Mouse (Mus musculus): Measurements from ENCODE around the gene Actrt2. TPM values are rescaled to one million over a fixed set of nuclear protein-coding genes. Genes with fewer than 3 reads are reported as not detected.

Actrt2 gene
- total RNA-seq, 2 experiments from 2014 or later = not detected

DNA sequence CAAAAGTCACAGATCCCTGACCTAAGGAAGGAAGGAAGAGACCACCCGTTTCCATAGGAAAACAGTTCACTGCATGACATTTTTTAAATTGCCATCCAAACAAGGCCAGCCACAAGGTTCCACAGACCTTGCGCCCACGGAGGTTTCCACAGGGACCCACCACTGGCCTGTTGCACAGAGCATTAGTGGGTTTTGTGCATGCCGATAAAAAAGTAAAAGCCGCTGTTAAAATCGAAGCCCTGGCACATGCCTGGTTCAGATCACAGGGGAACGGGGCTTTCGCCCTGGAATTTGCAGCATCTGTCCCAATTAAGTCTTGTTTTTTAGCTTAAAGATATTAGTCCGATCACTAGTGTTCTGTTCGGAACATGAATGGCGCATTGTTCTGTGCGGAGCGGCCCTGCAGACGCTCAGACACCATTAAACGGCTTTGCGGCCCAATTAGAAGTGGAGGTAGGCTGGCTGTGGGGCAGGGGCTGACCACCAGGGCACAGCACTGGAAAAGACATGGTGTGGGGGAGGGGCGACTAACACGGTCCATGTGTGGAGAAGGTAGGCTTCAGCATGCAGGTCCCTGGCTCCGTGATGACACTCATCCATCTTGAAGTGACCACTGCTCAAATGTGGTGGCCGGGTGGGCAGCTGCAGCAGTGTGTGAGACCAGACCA, 25.8 kb upstream of the Actrt2 start:
- ATAC-seq (replicated peaks; ENCODE audit: poor library complexity, severe bottlenecking) = no peak

DNA sequence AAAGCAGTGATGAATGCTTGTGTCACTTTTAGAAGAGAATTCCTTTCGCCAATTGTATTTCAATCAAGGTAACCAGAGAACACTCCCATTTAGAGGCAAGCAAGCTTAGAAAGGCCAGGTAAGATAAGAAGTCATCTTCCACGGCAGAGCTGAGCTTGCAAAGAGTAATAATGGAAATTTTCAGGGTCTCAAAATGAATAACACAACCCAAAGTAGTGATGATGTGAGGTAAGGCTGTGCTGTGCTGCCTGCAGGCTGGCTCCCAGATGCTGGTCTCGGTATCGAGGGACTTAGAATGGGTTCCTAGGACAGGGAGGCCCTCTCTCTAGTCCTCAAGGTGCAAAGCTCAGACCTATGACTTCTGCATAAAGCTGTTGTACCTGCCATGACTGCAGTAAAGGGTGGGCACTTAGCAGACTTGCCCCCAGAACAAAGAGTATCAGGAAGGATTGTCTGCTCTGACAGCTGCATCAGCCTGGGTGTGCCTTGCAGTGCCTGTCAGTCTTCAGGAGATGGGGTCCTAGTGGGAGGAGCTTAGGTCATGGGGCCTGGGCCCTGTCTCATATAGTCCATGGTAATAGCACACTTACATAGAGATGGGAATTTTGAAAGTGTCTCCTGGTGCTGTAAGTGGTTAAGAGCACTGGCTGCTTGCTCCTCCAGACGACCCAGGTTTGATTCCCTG, 15.5 kb upstream of the Actrt2 start:
- no peak for ATAC-seq (replicated peaks; ENCODE audit: poor library complexity, severe bottlenecking)

DNA sequence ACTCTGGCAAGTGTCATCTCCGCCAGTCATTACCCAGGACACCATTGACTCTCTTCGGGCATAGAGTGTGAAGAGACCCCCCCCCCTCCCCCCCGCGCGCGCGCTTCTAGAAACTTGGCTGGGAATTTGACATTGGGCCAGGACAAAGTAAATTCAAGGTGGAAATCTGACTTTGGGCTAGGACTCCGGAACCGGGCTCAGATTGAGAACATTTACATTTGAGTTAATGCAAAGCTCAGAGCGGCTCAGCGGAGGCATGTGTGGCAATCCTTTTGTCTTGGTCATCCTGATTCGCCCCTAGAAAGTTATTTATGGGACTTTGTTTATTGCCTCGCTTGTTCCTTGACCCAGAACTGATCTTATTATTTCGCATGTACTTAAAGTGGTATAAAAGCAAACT, 14.6 kb upstream of the Actrt2 start:
- no peak for ATAC-seq (replicated peaks; ENCODE audit: poor library complexity, severe bottlenecking)

DNA sequence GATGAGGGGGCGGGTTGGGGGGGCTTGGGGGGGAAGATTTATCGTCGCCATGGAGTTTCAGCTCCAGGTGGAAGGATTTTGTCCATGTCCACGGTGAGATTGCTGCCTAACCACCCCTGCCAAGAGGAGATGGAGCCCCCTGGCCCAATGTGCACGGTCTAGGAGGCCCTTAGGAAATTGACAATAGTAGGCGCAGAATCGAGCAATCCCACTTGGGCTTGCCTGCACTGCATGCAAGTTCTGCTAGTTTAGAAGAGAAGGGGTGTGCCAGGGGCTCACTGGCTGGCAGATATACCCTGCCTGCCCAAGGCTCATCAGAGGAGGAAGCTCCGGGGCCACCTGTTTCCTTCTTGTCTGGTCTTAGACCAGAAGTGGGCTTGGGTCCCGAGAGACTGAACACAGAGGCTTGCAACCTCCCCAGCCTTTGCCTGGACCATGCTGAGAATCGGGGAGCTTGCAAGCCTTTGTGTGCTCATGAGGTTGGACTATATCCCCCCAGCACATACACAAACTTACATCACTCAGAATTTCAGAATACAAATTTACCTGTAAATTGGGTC, 7.9 kb upstream of the Actrt2 start:
- no peak for ATAC-seq (replicated peaks; ENCODE audit: poor library complexity, severe bottlenecking)

DNA sequence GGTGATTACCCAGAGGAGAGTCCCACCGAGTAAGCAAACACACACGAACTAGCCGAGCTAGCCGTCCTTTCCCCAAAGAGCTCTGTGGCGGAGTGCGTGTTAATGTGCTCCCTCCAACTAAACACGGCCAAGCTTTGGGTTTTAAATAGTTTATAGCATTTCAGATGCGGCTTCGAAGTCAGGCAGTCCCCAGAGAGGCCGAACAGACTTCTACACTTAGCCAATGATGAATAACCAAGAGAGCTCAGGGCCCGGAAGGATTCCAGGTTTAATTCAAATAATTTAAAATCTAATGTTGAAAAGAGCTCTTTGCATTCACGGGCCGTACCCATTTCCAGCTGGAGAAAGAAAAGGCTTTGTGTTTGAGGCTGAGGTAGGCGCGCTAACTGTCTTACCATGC, 7.3 kb upstream of the Actrt2 start:
- no peak for ATAC-seq (replicated peaks; ENCODE audit: poor library complexity, severe bottlenecking)

DNA sequence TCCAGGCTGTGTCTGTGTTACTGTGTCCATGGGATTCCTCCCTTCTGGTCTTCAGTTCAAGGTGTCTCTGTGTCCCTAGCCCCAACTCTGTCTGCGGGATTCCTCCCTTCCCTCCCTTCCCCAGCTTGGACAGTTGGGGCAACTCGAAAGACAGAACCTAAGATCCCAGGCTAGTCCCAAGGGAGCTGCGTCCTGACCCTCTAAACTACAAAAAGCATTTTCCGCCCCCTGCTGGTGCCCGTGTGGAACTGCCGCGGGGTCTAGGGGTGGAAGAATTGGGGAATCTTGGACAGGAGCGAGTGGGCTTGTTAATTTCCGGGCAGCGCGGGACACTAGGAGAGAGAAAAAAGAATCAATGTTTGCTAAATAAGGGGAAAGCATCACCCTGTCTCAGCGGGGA, 6.9 kb upstream of the Actrt2 start:
- peak; percentile 73 for ATAC-seq (replicated peaks; ENCODE audit: poor library complexity, severe bottlenecking)

DNA sequence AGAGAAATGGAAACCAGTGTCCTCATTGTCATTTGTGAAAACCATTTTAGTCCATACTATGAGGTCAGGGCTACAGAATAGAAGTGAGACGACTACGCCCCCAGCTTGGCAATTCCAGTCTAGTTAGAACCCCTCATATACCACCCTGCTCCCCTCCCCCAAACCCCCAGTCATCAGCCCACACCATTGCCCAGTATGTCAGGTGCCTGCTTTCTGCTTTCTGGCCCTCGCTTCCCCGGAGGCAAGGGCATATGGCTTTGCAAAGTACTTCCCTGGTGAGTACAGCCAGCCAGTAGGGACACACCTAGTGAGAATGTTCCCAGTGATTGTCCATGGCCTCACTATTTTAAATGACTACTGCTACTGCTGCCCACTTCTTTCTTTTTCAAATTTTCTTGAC, 6.3 kb upstream of the Actrt2 start:
- no peak for ATAC-seq (replicated peaks; ENCODE audit: poor library complexity, severe bottlenecking)

DNA sequence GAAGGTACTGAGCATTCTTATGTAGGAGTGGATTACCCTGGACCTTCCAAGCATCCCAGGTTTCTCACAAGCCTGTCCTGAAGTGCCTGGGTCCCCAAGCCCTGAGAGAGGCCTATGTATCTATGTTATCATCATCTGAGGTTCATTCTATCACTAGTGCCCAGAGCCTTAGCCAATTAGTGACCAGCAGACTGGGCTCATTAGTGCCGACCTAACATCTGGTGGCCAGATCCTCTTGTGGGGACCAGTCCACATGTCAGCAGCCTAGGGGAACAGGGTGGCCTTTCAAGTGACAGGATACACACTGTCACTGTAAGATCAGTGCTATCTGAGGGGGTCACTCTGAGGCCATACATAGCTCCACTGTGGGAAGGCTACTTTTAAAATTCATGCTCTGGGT, 4.4 kb upstream of the Actrt2 start:
- ATAC-seq (replicated peaks; ENCODE audit: poor library complexity, severe bottlenecking) = no peak

DNA sequence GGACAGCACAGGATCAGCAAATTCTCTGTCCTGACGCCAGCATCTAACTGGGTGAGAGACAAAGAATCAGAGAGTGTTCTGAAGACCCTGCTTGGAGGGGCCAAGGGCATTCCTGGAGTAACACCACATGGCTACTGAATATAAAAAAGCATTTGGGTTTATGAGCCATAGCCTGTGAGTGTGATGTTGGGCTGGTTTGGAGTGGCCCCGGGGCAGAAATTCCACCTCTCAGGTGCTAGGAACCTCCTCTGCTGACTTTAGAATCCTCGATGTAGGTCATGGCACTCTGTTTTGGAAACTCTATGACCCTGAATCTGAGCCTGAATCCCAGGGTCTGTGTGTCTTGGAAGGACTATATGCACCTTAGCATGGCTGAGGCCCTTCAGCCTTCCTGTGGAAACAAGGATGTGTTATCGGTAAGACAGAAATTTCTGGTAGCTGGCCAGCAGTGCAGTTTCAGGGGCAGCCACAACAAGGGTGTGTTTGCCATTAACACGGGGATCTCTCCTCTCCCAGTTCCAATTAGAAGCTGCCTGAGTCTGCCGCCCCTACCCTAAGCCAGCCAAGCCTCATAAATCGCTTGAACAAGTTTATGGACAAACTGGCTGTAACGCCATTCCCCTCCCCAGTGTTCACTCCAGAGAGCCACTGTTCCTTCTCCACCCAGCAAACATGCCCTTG, 3.7 kb upstream of the Actrt2 start:
- no peak for ATAC-seq (replicated peaks; ENCODE audit: poor library complexity, severe bottlenecking)

DNA sequence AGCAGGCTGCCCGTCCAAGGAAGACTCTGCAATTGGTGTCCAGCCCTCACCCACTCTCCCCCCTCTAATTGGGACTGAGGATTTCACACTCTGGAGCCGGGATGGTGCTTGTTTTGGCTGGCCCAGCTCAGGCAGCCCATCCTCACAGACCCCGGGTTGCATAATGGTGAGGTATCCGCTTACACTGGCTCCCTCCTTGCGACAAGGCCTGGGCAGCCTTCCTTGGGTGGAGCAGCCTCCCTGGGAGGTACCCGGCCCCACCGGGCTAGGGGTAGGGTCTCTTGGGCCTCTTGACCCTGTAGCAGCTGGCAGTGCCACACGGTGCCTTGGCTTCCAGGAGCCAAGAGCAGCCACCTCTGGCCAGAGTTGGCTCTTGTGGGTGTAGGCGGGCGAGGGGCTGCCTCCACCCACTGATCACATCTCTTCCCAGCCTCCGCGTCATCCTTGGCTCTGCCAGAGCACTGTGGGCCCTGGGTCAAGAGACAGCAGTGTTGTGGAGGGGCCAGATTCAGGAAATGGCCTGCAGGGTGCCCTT, 4.9 kb downstream of the Actrt2 start:
- no peak for ATAC-seq (replicated peaks; ENCODE audit: poor library complexity, severe bottlenecking)

DNA sequence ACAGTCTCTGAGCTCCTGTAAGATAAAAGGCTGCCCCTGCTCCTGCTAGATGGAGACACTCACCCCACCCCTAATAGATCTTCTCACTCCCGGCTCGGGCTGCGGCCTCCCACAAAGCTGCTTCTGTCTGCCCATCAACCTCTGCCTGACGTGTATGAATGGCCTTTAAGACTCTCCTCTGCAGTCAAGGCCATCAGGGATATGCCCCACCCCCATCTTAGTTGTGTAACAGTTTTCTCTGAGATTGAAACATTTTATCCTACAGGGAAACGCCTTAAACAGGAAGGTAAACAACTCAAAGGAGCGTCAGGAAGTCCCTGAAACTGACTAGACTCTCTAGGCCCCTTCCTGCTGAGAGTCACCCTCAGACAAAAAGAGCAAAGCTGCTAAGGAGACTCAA, 6.4 kb downstream of the Actrt2 start:
- ATAC-seq (replicated peaks; ENCODE audit: poor library complexity, severe bottlenecking) = no peak

DNA sequence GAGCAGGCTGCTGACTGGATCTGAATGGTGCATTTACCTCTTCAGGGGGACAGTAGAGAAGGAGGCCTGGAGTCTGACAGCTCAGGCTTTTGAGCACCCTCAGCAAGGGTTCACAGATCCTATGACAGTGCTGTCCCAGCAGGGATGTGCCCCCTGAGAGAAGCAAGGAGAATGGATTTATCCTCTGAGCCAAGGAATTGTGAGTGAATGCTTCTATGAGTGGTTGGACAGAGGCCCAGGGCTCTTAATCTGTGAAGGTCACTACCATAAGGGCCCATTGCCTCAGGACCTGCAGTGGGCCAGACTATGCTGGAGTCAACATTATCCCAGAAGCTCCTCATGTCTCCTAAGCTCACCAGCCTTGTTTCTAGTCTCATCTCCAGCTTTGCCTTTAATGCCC, 7.6 kb downstream of the Actrt2 start:
- no peak for ATAC-seq (replicated peaks; ENCODE audit: poor library complexity, severe bottlenecking)

DNA sequence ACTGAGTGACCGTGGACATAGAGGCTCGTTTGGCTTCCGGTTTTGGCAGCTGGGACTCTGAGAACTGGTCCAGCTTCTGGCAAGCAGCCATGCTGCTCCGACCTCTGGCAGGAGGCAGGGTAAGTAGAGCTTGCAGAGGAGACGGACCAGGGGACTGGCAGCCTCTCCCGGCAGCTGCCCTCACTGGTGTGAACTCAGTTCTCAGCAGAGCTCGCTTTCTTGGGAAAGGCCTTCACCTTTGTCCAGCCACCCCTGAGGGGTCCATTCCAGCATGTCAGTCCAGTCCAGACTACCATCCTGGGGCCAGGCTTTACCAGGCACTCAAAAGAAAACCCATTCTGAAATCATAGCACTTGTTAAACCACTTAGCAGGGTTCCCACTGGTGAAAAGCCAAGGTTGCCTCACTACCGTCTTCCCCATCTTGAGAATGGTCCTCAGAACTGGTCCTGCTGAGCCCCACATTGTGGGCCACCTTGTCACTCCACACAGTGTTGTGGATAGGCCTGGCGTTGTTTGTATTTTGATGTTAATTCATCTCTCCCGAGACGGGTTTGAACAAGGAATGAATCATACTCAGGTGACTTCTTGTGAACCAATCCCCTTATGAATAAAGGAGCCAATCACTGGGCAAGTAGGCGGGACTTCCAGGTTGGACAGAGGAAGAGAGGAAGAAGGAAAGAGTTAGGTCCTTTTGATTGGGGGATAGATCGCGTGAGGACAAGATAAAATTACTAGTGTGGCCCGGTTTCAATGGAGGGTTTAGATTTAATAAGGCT, 12.3 kb downstream of the Actrt2 start:
- no peak for ATAC-seq (replicated peaks; ENCODE audit: poor library complexity, severe bottlenecking)

DNA sequence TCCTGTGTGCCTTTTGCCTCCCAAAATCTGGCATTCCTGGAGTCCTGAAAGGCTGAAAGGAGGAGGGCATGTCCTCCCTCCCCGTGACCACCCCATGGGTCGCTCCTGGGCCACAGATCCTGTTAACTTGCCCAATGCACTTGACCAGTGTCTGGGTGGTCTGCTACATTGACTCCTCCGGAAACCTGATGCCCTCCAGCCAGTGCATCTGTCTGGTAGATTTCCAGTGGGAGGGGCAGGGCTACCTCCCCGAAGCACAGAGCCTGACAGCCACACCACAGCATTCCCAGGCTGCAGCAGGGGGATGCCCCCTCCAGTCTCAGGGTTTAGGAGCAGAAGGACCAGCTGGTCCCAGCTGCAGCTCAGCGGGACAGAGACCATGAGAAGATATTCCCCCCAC, 15.2 kb downstream of the Actrt2 start:
- no peak for ATAC-seq (replicated peaks; ENCODE audit: poor library complexity, severe bottlenecking)

DNA sequence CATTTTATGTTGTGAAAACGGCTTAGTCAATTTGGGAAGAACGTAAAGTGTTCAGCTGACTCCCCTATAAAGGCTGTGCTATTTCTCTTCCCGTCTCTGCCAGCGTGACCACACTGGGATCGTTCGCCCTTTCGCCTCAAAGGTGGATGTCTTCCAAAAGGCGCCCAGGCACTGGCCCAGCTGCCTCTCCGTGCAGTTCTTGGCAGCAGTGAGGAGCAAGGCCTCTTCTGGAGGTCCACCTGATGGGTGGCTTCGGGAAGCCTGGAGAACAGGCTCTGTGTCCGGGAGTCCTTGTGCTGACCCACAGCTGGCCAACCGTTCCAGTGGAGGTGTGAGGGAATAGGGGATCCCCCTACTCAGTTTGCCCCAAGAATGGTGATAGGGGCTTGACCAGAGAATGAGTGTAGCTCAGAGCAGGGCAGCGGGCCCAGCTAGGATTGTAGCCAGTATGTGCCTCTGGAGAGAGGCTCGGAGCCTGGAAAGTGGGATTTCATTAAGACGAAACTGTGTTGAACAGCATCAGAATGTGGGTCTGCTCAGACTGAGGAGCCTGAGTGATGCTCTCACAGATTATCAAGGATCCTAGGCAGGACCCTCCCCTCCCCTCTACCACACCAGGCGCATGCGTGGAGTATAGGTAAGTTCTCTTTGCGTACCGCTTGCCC, 18.5 kb downstream of the Actrt2 start:
- no peak for ATAC-seq (replicated peaks; ENCODE audit: poor library complexity, severe bottlenecking)

DNA sequence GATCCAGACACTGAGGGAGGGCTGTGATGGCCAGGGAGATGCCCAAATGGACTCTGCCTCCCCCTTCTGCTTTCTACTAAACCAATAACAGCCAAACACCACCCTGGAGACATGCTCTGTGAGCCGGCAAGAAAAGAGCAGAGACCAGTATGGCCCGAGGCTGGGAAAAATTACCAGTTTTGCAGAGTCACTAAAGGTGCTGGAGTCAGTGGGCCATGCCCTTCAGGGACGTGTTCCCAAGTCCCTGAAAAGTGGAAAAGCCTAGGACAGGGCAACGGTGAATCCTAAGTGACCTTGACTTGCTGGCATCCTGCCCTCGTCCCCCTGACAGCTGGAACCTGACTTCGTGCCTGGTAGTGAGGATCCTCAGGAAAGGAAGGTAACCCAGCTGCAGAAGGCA, 25.2 kb downstream of the Actrt2 start:
- no peak for ATAC-seq (replicated peaks; ENCODE audit: poor library complexity, severe bottlenecking)

DNA sequence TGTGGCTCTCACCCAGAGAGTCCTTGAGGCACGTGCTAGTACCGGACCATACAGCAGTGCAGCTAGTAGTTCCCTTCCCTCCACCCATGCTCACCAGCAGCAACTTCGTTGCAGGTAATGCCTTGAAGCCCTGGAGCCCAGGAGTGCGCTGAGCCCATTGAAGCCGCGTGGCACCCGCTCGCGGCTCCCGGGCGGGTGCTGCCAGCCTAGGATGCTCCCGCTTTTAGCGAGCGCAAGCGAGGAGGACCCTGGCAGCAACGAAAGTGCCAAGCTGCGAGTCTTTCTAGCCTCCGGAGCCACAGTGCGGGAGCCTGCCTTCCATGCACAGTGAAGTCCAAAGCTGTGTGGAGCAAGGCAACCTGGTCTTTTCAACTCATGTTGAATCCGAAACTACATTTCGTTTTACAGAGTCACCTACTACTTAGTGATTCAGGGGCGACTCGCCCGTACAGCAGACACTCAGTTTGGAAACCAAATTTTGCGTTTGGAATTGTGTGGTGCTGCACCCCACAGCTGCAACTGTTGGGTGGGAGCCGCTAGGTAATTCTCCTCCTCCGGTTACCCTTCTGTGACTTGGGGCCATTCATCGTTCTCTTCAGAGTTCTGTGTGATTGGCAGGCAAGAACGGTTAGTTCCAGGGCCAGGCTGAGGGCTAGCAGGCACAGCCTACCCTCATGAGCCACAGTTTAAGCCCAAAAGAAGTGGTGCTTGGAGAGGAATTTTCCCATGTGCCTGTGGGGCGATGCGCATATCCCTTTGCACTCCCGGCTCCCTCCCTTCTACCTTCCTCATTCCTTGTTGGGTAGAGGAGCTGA, 26.2 kb downstream of the Actrt2 start:
- ATAC-seq (replicated peaks; ENCODE audit: poor library complexity, severe bottlenecking) = peak; percentile 28

DNA sequence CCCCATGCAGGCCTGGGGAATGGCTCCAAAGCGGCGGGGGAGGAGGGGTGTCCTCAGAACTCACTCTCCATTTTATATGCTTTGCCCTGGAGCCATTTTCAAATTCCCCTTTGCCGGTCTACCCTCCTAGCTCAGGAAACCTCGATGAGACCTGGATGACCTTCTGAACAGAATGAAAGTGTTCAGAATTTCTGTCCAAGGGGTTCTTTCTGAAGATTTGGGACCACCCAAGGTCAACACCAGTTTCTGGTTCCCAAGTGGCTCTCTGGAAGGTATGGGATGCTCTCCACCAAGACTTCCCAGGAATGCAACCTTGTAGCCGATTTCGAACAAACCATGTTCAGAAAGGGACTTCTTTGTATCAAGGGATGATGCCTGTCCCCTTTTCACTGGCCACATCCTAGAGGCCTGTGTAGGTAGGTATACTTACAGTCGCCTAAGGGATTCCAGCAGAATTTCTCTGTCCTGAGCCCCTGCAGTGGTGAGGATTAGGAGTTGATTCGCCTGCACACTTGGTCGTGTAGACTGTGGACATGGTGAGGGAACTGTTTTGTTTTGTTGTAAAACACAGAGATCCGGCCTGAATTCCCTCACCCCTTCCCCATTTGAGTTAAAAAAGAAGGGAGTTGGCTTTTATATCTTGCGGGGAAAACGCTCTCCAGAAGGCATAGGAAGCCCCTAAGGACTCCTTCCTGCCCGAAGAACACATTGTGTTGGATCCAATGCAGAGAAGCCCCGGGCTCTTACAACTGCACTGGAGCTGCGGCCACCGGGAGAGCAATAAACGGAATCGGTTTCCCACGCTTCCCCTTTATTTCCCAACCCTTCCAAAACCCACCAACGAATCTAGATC, 27.0 kb downstream of the Actrt2 start:
- ATAC-seq (replicated peaks; ENCODE audit: poor library complexity, severe bottlenecking) = no peak
